Mouse (Mus musculus) macrophage (primary cell): Measurements from ENCODE around the gene Zfp966. TPM values are rescaled to one million over a fixed set of nuclear protein-coding genes. Genes with fewer than 3 reads are reported as not detected.
"Not testable (repeated sequence)": the region's sequence is repeated elsewhere in the genome, so short reads cannot be mapped to it uniquely, and the experiment has no call there.

ENCODE experiments used
- H3K27ac ChIP-seq: fragments of 350-480 bp; formaldehyde crosslinking; 2 replicates; pipeline ENCODE4 v1.9.0; 2021
- H3K36me3 ChIP-seq: fragments of 350-480 bp; formaldehyde crosslinking; 2 replicates; pipeline ENCODE4 v1.9.0; 2021; ENCODE audit errors: inconsistent target
- H3K4me3 ChIP-seq: fragments of 350-480 bp; formaldehyde crosslinking; 2 replicates; pipeline ENCODE4 v1.9.0; 2021; ENCODE audit errors: inconsistent target
- H3K79me2 ChIP-seq: fragments of 350-480 bp; formaldehyde crosslinking; 2 replicates; pipeline ENCODE4 v1.9.0; 2021; ENCODE audit errors: inconsistent target
- WGBS: methylation state at CpG from one replicate; pipeline ENCODE4 v1.1.7; 2026; ENCODE audit warnings: inconsistent platforms; ENCODE audit not compliant: missing documents; 5-methylcytosine and 5-hydroxymethylcytosine counted together
- polyA plus RNA-seq: library from polyadenylated mRNA; stranded (reverse); fragments of 250-400 nt; gene quantifications from 3 replicates; pipeline ENCODE4 v1.2.4, GENCODE M21; 2018; ENCODE audit warnings: inconsistent platforms
- total RNA-seq, 78 experiments: library from RNA; depleted of rRNA; stranded (reverse); fragments of 250-400 nt; gene quantifications; 1 replicate in 9 of 78; 2 replicates in 24 of 78; 3 replicates in 43 of 78; 4 replicates in 2 of 78; pipeline ENCODE4 v1.2.4; 2018; ENCODE audit warnings: inconsistent platforms in 56 of 78

The Zfp966 gene
- 100 to 1,000 TPM in 3 of 26 experiments, 10 to 100 TPM in 23; 11.7 to 113 (median 54.0) TPM for total RNA-seq (2018; cell fraction: chromatin; rRNA removed)
- total RNA-seq (2018; cell fraction: cytosol; rRNA removed) = 1 to 10 TPM; 1.0 to 7.7 (median 3.1) TPM
- total RNA-seq (2018; cell fraction: nucleus; rRNA removed) = 100 to 1,000 TPM in 1 of 26 experiments, 10 to 100 TPM in 25; 12.9 to 121 (median 34.5) TPM
- polyA plus RNA-seq = 5.6 to 6.9 TPM (median 6.1 TPM) in 3 replicates

DNA sequence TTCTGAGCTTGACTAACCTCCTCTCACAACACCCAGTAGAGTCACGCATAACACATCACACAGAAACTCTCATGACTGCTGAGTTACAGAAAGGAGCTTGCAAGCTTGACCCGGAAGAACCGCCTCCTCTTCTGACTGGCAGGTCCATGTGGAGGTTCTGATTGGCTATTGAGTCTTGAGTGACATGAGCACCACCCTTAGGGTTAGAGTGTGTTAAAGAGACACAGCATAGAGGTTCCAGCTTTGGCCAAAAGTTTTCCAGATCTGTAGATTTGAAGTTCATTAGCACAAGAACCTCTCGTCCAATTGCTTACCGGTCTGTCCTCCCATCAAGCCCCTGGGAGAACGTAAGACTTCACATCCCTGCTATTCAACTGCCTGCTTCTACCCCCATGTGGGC lies at the start of gene Zfp966:
Zfp966 (minus strand) TSS at position 101 of the 400 bp plus-strand sequence.
- WGBS = no CpG with 5 or more reads among the region's 6 CpGs

DNA sequence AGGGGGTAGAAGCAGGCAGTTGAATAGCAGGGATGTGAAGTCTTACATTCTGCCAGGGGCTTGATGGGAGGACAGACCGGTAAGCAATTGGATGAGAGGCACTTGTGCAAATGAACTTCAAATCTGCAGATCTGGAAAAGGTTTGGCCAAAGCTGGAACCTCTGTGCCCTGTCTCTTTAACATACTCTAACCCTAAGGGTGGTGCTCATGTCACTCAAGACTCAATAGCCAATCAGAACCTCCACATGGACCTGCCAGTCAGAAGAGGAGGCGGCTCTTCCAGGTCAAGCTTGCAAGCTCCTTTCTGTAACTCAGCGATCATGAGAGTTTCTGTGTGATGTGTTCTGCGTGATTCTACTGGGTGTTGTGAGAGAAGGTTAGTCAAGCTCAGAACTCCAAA lies 34.1 kb upstream of the Zfp966 start, which contains the start of gene Gm2026:
Gm2026 (plus strand) TSS at position 301 of the 400 bp plus-strand sequence.
- H3K79me2 ChIP-seq, H3K36me3 ChIP-seq, H3K4me3 ChIP-seq, H3K27ac ChIP-seq: not testable (repeated sequence)
- no CpG with 5 or more reads among the region's 4 CpGs for WGBS

More for the DNA sequence above, at the start of gene Zfp966:
- H3K36me3 ChIP-seq, H3K79me2 ChIP-seq, H3K4me3 ChIP-seq, H3K27ac ChIP-seq: not testable (repeated sequence)

DNA sequence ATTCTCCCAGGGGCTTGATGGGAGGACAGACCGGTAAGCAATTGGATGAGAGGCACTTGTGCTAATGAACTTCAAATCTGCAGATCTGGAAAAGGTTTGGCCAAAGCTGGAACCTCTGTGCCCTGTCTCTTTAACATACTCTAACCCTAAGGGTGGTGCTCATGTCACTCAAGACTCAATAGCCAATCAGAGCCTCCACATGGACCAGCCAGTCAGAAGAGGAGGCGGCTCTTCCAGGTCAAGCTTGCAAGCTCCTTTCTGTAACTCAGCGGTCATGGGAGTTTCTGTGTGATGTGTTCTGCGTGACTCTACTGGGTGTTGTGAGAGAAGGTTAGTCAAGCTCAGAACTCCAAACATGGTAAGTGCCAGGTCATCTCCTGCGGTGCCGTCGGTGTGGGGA lies 61.9 kb downstream of the Zfp966 start, which contains the start of gene Gm6710:
Gm6710 (plus strand) TSS at position 196 of the 400 bp plus-strand sequence.
- not testable (repeated sequence) for H3K79me2 ChIP-seq, H3K36me3 ChIP-seq, H3K27ac ChIP-seq, H3K4me3 ChIP-seq
- no CpG with 5 or more reads among the region's 7 CpGs for WGBS

Other genes starting within 250 kb of the Zfp966 start
- gene Zfp969, start 227.5 kb downstream of the Zfp966 start, polyA plus RNA-seq = not detected in 3 replicates
- not detected in 3 replicates for gene Gm2007, start 189.6 kb downstream of the Zfp966 start, polyA plus RNA-seq
- 3.4 to 5.9 TPM (median 5.4 TPM) in 3 replicates for gene Gm14288, start 130.0 kb downstream of the Zfp966 start, polyA plus RNA-seq
- gene Gm6710, start 61.9 kb downstream of the Zfp966 start, polyA plus RNA-seq = 4.4 to 13.2 TPM (median 9.9 TPM) in 3 replicates
- 4.2 to 15.2 TPM (median 6.5 TPM) in 3 replicates for gene Gm2026, start 34.2 kb upstream of the Zfp966 start, polyA plus RNA-seq
- gene Gm2004, start 218.7 kb upstream of the Zfp966 start, polyA plus RNA-seq = 0.87 to 6.0 TPM (median 1.7 TPM) in 3 replicates